Mouse (Mus musculus): Measurements from ENCODE around the gene Omg. TPM values are rescaled to one million over a fixed set of nuclear protein-coding genes. Genes with fewer than 3 reads are reported as not detected.

Gene Omg
- total RNA-seq, 1 experiment: 0.09 TPM

DNA sequence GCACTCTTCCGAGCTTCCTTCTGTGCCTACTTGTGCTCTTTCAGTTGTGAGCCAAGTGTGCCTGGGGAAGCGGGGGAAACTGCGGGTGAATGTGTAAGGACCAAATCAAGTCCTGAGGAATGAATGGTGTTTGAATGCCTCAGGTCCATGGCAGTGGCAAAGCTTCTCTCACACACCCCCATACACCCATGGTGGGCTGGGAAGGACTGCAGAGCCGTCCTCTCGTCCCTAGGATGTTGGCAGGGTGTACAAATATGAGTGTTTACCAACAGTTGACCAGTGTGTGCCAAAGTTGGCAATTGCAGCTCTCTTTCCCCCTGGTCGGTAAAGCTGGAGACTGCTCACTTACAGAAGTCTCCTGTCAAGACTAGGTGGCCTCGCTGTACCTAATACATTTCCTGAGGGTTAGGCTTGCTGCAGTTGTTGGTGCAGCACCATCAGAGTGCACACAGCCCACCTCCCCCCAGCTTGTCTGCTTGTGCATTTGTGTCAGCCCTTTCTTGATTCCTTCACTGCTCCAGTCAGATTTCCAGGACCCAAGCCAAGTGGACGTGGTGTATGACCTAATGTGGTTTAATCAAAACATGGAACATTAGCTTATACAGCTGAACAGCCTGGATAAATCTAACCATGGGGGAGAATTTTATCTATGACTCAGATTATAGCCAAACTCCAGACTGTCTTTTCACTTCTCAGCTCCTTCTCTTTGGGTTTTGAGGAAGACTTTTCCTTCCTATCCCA, 30.2 kb upstream of the Omg start:
- Histone ChIP-seq H3K9me3 (ENCODE audit: control insufficient read depth, insufficient read depth, low read depth, low read length) (no peaks in the 10 kb centered on the region), H3K9ac (ENCODE audit: insufficient read depth, low read depth, low read length, poor library complexity, severe bottlenecking) (no peak overlapping the region), H3K4me1 (ENCODE audit: control insufficient read depth in 2 of 2, insufficient read depth in 2 of 2, low read length in 2 of 2, poor library complexity in 1 of 2) (no peaks in the 10 kb centered on the region), H3K36me3 (ENCODE audit: control insufficient read depth, insufficient read depth, low read length, poor library complexity, severe bottlenecking) (peaks cover 3% of the 10 kb centered on the region; the same call in 1 of the 2 replicates), H3K4me3 (ENCODE audit: insufficient read depth in 1 of 2, low read depth in 1 of 2, low read length in 2 of 2, poor library complexity in 1 of 2, severe bottlenecking in 1 of 2) (no peak overlapping the region), H3K27ac (ENCODE audit: insufficient read depth, low read depth, low read length, poor library complexity, severe bottlenecking) (no peak overlapping the region)
- in situ Hi-C loops (cut with MboI; ENCODE audit: low sequenced_read_pairs in 2 of 2, unreplicated experiment in 2 of 2): no loop called here
- DNase-seq (ENCODE audit: low read depth, low spot score): no peak
- no peak for TF ChIP-seq CHD2 (IDR thresholded peaks at IDR 0.05; ENCODE audit: low read depth, low read length)
- TF ChIP-seq ZC3H11A (IDR thresholded peaks at IDR 0.05; ENCODE audit: borderline replicate concordance, low read depth, low read length): no peak
- no peak for TF ChIP-seq ZNF384 (IDR thresholded peaks at IDR 0.05; ENCODE audit: low read depth, low read length)
- no peak for TF ChIP-seq MAFK (IDR thresholded peaks at IDR 0.05; ENCODE audit: insufficient read depth, low read depth, low read length)
- no peak for TF ChIP-seq HCFC1 (IDR thresholded peaks at IDR 0.05; ENCODE audit: borderline replicate concordance, insufficient read depth, low read length)

GRCm38 (mm10) chr11:79533311-79533710, 29.4 kb upstream of the Omg start:
- Histone ChIP-seq H3K4me1 (ENCODE audit: control insufficient read depth in 2 of 2, insufficient read depth in 2 of 2, low read length in 2 of 2, poor library complexity in 1 of 2) (no peaks in the 10 kb centered on the region), H3K4me3 (ENCODE audit: insufficient read depth in 1 of 2, low read depth in 1 of 2, low read length in 2 of 2, poor library complexity in 1 of 2, severe bottlenecking in 1 of 2) (no peak overlapping the region), H3K9me3 (ENCODE audit: control insufficient read depth, insufficient read depth, low read depth, low read length) (no peaks in the 10 kb centered on the region), H3K27ac (ENCODE audit: insufficient read depth, low read depth, low read length, poor library complexity, severe bottlenecking) (no peak overlapping the region), H3K9ac (ENCODE audit: insufficient read depth, low read depth, low read length, poor library complexity, severe bottlenecking) (no peak overlapping the region), H3K36me3 (ENCODE audit: control insufficient read depth, insufficient read depth, low read length, poor library complexity, severe bottlenecking) (peaks cover 3% of the 10 kb centered on the region; the same call in 1 of the 2 replicates)
- TF ChIP-seq HCFC1 (IDR thresholded peaks at IDR 0.05; ENCODE audit: borderline replicate concordance, insufficient read depth, low read length) (no peak), CHD2 (IDR thresholded peaks at IDR 0.05; ENCODE audit: low read depth, low read length) (no peak), ZC3H11A (IDR thresholded peaks at IDR 0.05; ENCODE audit: borderline replicate concordance, low read depth, low read length) (no peak), MAFK (IDR thresholded peaks at IDR 0.05; ENCODE audit: insufficient read depth, low read depth, low read length) (no peak), ZNF384 (IDR thresholded peaks at IDR 0.05; ENCODE audit: low read depth, low read length) (no peak)
- in situ Hi-C loops (cut with MboI; ENCODE audit: low sequenced_read_pairs in 2 of 2, unreplicated experiment in 2 of 2): no loop called here
- no peak for DNase-seq (ENCODE audit: low read depth, low spot score)

GRCm38 (mm10) chr11:79531485-79531884, 27.6 kb upstream of the Omg start:
- Histone ChIP-seq H3K36me3 (ENCODE audit: control insufficient read depth, insufficient read depth, low read length, poor library complexity, severe bottlenecking) (peaks cover 4% of the 10 kb centered on the region; the same call in 1 of the 2 replicates), H3K27ac (ENCODE audit: insufficient read depth, low read depth, low read length, poor library complexity, severe bottlenecking) (no peak overlapping the region), H3K9ac (ENCODE audit: insufficient read depth, low read depth, low read length, poor library complexity, severe bottlenecking) (no peak overlapping the region), H3K4me1 (ENCODE audit: control insufficient read depth in 2 of 2, insufficient read depth in 2 of 2, low read length in 2 of 2, poor library complexity in 1 of 2) (no peaks in the 10 kb centered on the region), H3K9me3 (ENCODE audit: control insufficient read depth, insufficient read depth, low read depth, low read length) (no peaks in the 10 kb centered on the region), H3K4me3 (ENCODE audit: insufficient read depth in 1 of 2, low read depth in 1 of 2, low read length in 2 of 2, poor library complexity in 1 of 2, severe bottlenecking in 1 of 2) (no peak overlapping the region)
- DNase-seq (ENCODE audit: low read depth, low spot score): no peak
- in situ Hi-C loops (cut with MboI; ENCODE audit: low sequenced_read_pairs in 2 of 2, unreplicated experiment in 2 of 2): no loop called here
- no peak for TF ChIP-seq CHD2 (IDR thresholded peaks at IDR 0.05; ENCODE audit: low read depth, low read length)
- no peak for TF ChIP-seq ZNF384 (IDR thresholded peaks at IDR 0.05; ENCODE audit: low read depth, low read length)
- no peak for TF ChIP-seq MAFK (IDR thresholded peaks at IDR 0.05; ENCODE audit: insufficient read depth, low read depth, low read length)
- no peak for TF ChIP-seq ZC3H11A (IDR thresholded peaks at IDR 0.05; ENCODE audit: borderline replicate concordance, low read depth, low read length)

DNA sequence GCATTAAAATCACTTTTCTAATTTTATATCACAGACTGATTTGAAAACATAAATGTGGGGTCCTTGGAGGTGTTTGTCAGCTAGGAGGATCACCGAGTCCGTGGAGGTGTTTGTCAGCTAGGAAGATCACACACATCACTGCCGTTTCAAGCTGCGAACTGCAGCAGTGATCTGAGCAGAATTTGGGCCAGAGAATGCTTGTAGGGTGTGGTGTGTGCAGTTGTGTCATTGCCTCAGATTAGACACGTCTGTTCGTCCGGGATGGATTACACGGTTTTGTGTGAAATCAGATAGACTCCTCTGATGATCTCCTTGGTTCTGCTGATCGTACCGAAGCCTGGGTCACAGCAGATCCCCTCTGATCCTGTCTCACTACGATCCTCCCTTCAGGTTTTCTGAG, 26.9 kb upstream of the Omg start:
- in situ Hi-C loops (cut with MboI; ENCODE audit: low sequenced_read_pairs in 2 of 2, unreplicated experiment in 2 of 2): no loop called here
- TF ChIP-seq ZNF384 (IDR thresholded peaks at IDR 0.05; ENCODE audit: low read depth, low read length) (no peak), ZC3H11A (IDR thresholded peaks at IDR 0.05; ENCODE audit: borderline replicate concordance, low read depth, low read length) (no peak)
- Histone ChIP-seq H3K27ac (ENCODE audit: insufficient read depth, low read depth, low read length, poor library complexity, severe bottlenecking) (no peak overlapping the region), H3K4me1 (ENCODE audit: control insufficient read depth in 2 of 2, insufficient read depth in 2 of 2, low read length in 2 of 2, poor library complexity in 1 of 2) (no peaks in the 10 kb centered on the region), H3K9ac (ENCODE audit: insufficient read depth, low read depth, low read length, poor library complexity, severe bottlenecking) (no peak overlapping the region), H3K9me3 (ENCODE audit: control insufficient read depth, insufficient read depth, low read depth, low read length) (no peaks in the 10 kb centered on the region), H3K36me3 (ENCODE audit: control insufficient read depth, insufficient read depth, low read length, poor library complexity, severe bottlenecking) (peaks cover 4% of the 10 kb centered on the region; the same call in 1 of the 2 replicates), H3K4me3 (ENCODE audit: insufficient read depth in 1 of 2, low read depth in 1 of 2, low read length in 2 of 2, poor library complexity in 1 of 2, severe bottlenecking in 1 of 2) (no peak overlapping the region)
- no peak for DNase-seq (ENCODE audit: low read depth, low spot score)
